Mouse (Mus musculus) brain, adult 2 months (tissue): ENCODE data around the gene Slc5a10.
"Not testable (repeated sequence)": the region's sequence is repeated elsewhere in the genome, so short reads cannot be mapped to it uniquely, and the experiment has no call there.

Experiments used
- DNase-seq: peaks from one replicate; pipeline ENCODE4 v3.0.0; 2011; ENCODE audit warnings: low read depth, low spot score

The Slc5a10 gene

GRCm38 (mm10) chr11:61649626-61650025 is 71.0 kb downstream of the Slc5a10 start:
- no peak for DNase-seq

- no peak for DNase-seq
Measured at GRCm38 (mm10) chr11:61649163-61649580, 71.5 kb downstream of the Slc5a10 start.

GRCm38 (mm10) chr11:61648749-61649115 is 71.9 kb downstream of the Slc5a10 start:
- peak; percentile 81 for DNase-seq

GRCm38 (mm10) chr11:61647956-61648748 is 72.5 kb downstream of the Slc5a10 start:
- DNase-seq: peak; percentile 43

- DNase-seq: no peak
Measured at GRCm38 (mm10) chr11:61647110-61647910, 73.3 kb downstream of the Slc5a10 start.

- no peak for DNase-seq
Measured at GRCm38 (mm10) chr11:61646499-61647039, 74.1 kb downstream of the Slc5a10 start.

GRCm38 (mm10) chr11:61645357-61645857 is 75.2 kb downstream of the Slc5a10 start:
- no peak for DNase-seq

GRCm38 (mm10) chr11:61644576-61645326 is 75.9 kb downstream of the Slc5a10 start:
- peak; percentile 87 for DNase-seq

- no peak for DNase-seq
Measured at GRCm38 (mm10) chr11:61643184-61643961, 77.3 kb downstream of the Slc5a10 start.

GRCm38 (mm10) chr11:61642106-61642505 is 78.5 kb downstream of the Slc5a10 start:
- no peak for DNase-seq

GRCm38 (mm10) chr11:61640585-61640984 is 80.0 kb downstream of the Slc5a10 start:
- not testable (repeated sequence) for DNase-seq

GRCm38 (mm10) chr11:61639601-61640177 is 80.9 kb downstream of the Slc5a10 start:
- no peak for DNase-seq

- no peak for DNase-seq
Measured at GRCm38 (mm10) chr11:61638764-61639536, 81.7 kb downstream of the Slc5a10 start.

GRCm38 (mm10) chr11:61637856-61638255 is 82.8 kb downstream of the Slc5a10 start:
- no peak for DNase-seq

- no peak for DNase-seq
Measured at GRCm38 (mm10) chr11:61637413-61637812, 83.2 kb downstream of the Slc5a10 start.

- not testable (repeated sequence) for DNase-seq
Measured at GRCm38 (mm10) chr11:61636309-61636708, 84.3 kb downstream of the Slc5a10 start.

- DNase-seq: no peak
Measured at GRCm38 (mm10) chr11:61629621-61630020, 91.0 kb downstream of the Slc5a10 start.

- no peak for DNase-seq
Measured at GRCm38 (mm10) chr11:61626509-61626908, 94.1 kb downstream of the Slc5a10 start.

GRCm38 (mm10) chr11:61625136-61625535 is 95.5 kb downstream of the Slc5a10 start:
- DNase-seq: peak; percentile 73
